Mouse (Mus musculus) testis, adult 10 weeks (tissue): ENCODE measurements around the gene Klrc1. TPM values are rescaled to one million over a fixed set of nuclear protein-coding genes. Genes with fewer than 3 reads are reported as not detected.

Experiments
- polyA plus RNA-seq: library from polyadenylated mRNA; stranded (reverse); fragments of 350-450 nt; fragmentation: Illumina TruSeq; extraction: RNeasy Lipid Tissue Mini Kit (QIAGEN cat#74804); gene quantifications from one replicate; pipeline ENCODE4 v1.2.3, GENCODE M21; 2014; ENCODE audit warnings: low read depth, low replicate concordance

The Klrc1 gene
- not detected for polyA plus RNA-seq

DNA sequence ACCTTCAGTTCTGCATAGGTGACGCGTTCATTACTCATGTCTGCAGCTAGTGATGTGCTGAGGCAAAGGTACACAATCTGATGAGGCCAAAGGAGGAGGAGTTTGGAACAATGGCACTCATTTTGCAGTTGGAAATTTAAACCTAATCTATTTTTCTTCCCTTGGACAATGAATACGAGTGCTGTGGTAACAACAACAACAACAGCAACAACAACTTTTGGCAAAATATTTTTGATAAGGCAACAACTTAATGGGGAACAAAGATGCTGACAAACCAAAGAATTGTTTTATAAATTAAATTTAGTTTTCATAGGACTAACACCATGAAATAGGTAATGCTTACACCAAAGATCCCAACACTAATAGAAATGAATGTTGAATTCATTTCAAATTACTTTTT is at the start of gene Klrc1:
Gene Klrc1 (minus strand): TSS at position 101 of the 400 bp plus-strand sequence.

DNA sequence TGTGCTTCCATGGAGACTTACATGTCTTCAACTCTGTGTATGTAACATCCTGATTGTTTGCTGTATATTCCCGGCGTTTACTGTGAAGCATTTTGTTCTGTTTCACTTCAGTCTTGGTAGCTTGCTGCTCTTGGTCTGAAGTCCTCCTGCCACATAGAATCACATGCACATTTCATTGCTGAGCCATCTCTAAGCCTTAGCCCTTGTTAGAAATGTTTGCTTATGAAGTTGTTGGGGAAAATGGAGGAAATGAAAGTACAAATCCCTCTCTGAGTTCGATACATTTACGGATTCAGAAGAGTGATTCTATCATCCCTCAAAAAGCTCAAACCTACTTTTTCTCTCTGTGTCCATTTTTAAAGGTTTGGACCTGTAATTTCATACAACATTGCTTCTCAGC is 38.3 kb upstream of the Klrc1 start, which contains the start of gene Klri1:
Gene Klri1 (minus strand): TSS at position 101 of the 400 bp plus-strand sequence.

GRCm38 (mm10) chr6:129660589-129660988 is 18.2 kb downstream of the Klrc1 start, which contains the start of gene Klrc2:
Gene Klrc2, minus strand, starts transcription at chr6:129660689.

DNA sequence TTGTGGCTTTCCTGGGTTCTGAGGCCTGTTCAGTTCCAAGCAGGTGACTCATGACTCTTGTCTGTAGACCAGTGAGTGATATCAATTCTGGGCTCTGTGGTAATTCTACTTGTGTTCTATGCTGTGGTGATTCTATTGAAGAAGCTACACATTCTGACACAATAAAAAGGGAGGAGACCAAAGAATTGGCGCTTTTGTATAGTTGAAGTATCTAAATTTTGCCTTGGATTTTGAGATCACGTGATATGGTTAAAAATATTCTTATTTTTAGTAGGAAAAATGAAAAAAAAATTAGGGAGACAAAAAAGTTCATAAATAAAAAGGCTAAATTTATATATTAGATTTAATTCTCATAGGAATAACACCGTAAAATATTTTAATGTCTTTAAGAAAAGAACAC is 35.5 kb downstream of the Klrc1 start, which contains the start of gene Klrc3:
Gene Klrc3 (minus strand): TSS at position 101 of the 400 bp plus-strand sequence.

GRCm38 (mm10) chr6:129623735-129624134 is 55.0 kb downstream of the Klrc1 start, which contains the start of gene Klrk1:
Gene Klrk1, minus strand, starts transcription at chr6:129623864.

Other genes with a start within 250 kb of the Klrc1 start
- gene Clec1a, start 227.0 kb downstream of the Klrc1 start, polyA plus RNA-seq, result 0.15 TPM
- 0.63 TPM for gene Olr1, start 171.8 kb downstream of the Klrc1 start, polyA plus RNA-seq
- gene Tmem52b, start 166.4 kb downstream of the Klrc1 start, polyA plus RNA-seq, result not detected
- 171 TPM for gene Gabarapl1, start 145.8 kb downstream of the Klrc1 start, polyA plus RNA-seq
- gene Klre1, start 101.1 kb downstream of the Klrc1 start, polyA plus RNA-seq, result 0.94 TPM
- gene Klrd1, start 87.2 kb downstream of the Klrc1 start, polyA plus RNA-seq, result 0.25 TPM
- 0.11 TPM for gene Klrk1, start 55.1 kb downstream of the Klrc1 start, polyA plus RNA-seq
- gene Klrc3, start 35.6 kb downstream of the Klrc1 start, polyA plus RNA-seq, result not detected
- not detected for gene Klrc2, start 18.3 kb downstream of the Klrc1 start, polyA plus RNA-seq
- not detected for gene Klri1, start 38.2 kb upstream of the Klrc1 start, polyA plus RNA-seq
- gene Klri2, start 61.5 kb upstream of the Klrc1 start, polyA plus RNA-seq, result not detected
- not detected for gene Gm156, start 105.3 kb upstream of the Klrc1 start, polyA plus RNA-seq
- gene Gm17631, start 183.7 kb upstream of the Klrc1 start, polyA plus RNA-seq, result not detected
- gene Klra17, start 197.7 kb upstream of the Klrc1 start, polyA plus RNA-seq, result not detected
- gene Klra5, start 238.7 kb upstream of the Klrc1 start, polyA plus RNA-seq, result not detected